Mouse (Mus musculus): ENCODE data around the gene Leng8. TPM values are rescaled to one million over a fixed set of nuclear protein-coding genes. Genes with fewer than 3 reads are reported as not detected.

The Leng8 gene
- polyA plus RNA-seq, 1 experiment from 2014 or later, result 30.8 TPM

DNA sequence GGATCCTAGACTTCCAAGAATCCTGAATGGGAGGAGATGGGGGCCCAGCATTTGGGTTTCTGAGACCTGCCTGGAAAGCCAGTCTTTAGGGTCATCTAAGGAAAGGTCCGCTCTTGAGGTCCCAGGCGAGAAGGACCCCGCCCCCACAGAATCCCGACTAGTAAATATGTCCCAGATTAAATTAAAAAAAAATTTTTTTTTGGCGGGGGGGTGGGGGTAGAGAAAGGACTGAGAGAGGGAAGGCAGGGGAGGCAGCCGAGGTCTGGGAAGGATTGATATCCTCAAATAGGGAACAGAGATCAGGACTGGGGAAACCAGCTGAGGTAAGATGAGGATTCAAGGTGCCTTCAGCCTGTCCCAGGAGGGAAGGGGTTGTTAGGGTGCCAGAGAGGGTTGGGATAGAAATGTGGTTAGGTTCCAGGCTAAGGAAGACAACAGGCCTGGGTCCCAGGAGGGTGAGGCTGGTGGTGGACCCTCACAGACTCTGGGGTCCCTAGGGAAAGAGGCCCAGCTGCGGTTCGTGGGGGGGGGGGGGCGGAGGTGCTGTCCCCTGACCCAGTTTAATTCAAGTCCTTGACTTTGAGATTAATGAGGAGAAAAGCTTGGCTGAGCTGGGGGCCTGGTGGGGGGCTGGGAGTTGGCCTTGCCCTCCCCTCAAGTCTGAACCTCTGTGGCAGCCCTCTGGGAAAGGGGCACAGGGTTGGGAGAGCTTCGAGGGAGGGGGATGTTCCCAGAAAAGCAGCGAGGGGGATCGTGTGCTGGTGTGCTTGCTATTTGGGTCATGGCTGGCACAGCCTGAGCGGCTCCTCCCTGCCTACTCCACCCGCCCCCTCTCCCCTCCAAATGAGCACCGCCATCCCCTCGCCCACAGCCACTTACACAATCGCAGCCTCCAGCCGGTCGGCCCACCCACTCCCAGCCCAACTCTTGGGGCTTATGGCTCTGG is 16.6 kb upstream of the Leng8 start:
- Histone ChIP-seq H3K36me3 (ENCODE audit: insufficient read depth, low read length) (no peaks in the 10 kb centered on the region), H3K27ac (no peak overlapping the region), H3K4me1 (replicated peaks; ENCODE audit: insufficient read depth, low read length) (no peaks in the 10 kb centered on the region; the same call in 1 of the 2 replicates), H3K4me2 (ENCODE audit: low read length) (no peak overlapping the region; the same call in 1 of the 2 replicates), H3K27me3 (ENCODE audit: insufficient read depth, low read length) (peaks cover 10% of the 10 kb centered on the region), H3K4me3 (replicated peaks; ENCODE audit: low read depth, low read length) (no peak overlapping the region), H3K9me3 (replicated peaks; ENCODE audit: low read length) (no peaks in the 10 kb centered on the region), H3K9ac (ENCODE audit: low read depth, low read length) (no peak overlapping the region)
- ATAC-seq (replicated peaks; ENCODE audit: low FRiP score, low read depth) (no peak), DNase-seq (ENCODE audit: low spot score) (no peak)
- WGBS, result 14% methylated on average over 18 of the region's 19 CpGs
- no peak for TF ChIP-seq CTCF (IDR thresholded peaks at IDR 0.05; ENCODE audit: low read depth)

DNA sequence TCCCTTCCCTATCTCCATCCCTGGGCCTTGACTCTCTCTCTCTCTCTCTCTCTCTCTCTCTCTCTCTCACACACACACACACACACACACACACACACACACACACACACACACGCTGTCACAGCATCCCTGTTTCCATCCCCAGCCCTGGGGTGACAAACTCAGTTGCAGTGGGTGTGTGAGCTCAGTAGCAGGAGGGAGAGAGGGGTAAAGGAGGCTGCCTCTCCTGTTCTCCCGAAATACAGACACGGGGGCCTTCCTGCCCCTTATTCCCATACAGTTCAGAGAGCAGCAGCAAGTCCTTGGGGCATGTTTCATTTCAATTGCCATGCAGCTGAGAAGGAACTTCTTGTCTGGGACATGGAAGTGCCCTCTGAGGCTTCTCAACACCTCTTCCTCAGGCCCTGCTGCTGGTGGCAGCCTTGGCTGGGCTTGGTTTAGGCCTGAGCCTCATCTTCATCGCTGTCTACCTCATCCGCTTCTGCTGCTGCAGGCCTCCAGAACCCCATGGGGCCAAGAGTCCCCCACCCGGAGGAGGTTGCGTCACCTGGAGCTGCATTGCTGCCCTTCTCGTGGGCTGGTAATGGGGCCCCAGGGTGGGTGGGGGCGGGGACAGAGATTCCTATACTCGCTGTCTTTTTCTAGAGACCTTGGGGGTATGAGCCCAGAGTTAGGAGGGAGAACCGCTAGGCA is 14.6 kb upstream of the Leng8 start:
- H3K4me3 ChIP-seq (replicated peaks; ENCODE audit: low read depth, low read length), result no peak overlapping the region
- WGBS, result 57% methylated on average over 11 of the region's 11 CpGs
- H3K9me3 ChIP-seq (replicated peaks; ENCODE audit: low read length), result no peaks in the 10 kb centered on the region
- no peaks in the 10 kb centered on the region for H3K36me3 ChIP-seq (ENCODE audit: insufficient read depth, low read length)
- DNase-seq (ENCODE audit: low spot score), result no peak
- H3K4me2 ChIP-seq (ENCODE audit: low read length), result no peak overlapping the region
- ATAC-seq (replicated peaks; ENCODE audit: low FRiP score, low read depth), result no peak
- H3K4me1 ChIP-seq (replicated peaks; ENCODE audit: insufficient read depth, low read length), result no peaks in the 10 kb centered on the region; the same call in 1 of the 2 replicates
- H3K27me3 ChIP-seq (ENCODE audit: insufficient read depth, low read length), result peaks cover 10% of the 10 kb centered on the region
- H3K27ac ChIP-seq, result no peak overlapping the region
- TF ChIP-seq CTCF (IDR thresholded peaks at IDR 0.05; ENCODE audit: low read depth), result no peak
- H3K9ac ChIP-seq (ENCODE audit: low read depth, low read length), result no peak overlapping the region

DNA sequence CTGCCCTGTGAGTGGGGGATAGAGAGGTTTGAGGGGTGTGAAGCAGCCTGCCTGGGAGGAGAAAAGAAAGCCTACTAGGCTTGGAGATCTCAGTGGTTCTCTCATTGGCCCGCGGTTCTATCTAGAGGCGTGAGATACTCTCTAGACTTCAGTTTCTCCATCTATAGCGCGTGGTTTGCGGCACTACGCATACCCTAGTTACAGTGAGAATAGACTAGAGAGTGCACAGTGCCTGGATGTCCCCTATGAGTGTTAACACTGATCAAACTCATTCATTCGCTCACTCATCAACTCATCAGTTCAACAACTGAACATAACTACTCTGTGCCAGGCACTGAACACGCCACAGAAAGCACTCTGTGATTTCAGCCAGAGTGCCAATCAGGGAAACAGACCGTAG is 14.1 kb upstream of the Leng8 start:
- no peak overlapping the region for H3K9ac ChIP-seq (ENCODE audit: low read depth, low read length)
- H3K27ac ChIP-seq, result no peak overlapping the region
- H3K9me3 ChIP-seq (replicated peaks; ENCODE audit: low read length), result no peaks in the 10 kb centered on the region
- no peak for ATAC-seq (replicated peaks; ENCODE audit: low FRiP score, low read depth)
- DNase-seq (ENCODE audit: low spot score), result no peak
- TF ChIP-seq CTCF (IDR thresholded peaks at IDR 0.05; ENCODE audit: low read depth), result no peak
- H3K4me1 ChIP-seq (replicated peaks; ENCODE audit: insufficient read depth, low read length), result no peaks in the 10 kb centered on the region; the same call in 1 of the 2 replicates
- H3K4me3 ChIP-seq (replicated peaks; ENCODE audit: low read depth, low read length), result no peak overlapping the region
- H3K36me3 ChIP-seq (ENCODE audit: insufficient read depth, low read length), result no peaks in the 10 kb centered on the region
- WGBS, result 84% methylated on average over 10 of the region's 10 CpGs
- no peak overlapping the region for H3K4me2 ChIP-seq (ENCODE audit: low read length)
- peaks cover 10% of the 10 kb centered on the region for H3K27me3 ChIP-seq (ENCODE audit: insufficient read depth, low read length)

DNA sequence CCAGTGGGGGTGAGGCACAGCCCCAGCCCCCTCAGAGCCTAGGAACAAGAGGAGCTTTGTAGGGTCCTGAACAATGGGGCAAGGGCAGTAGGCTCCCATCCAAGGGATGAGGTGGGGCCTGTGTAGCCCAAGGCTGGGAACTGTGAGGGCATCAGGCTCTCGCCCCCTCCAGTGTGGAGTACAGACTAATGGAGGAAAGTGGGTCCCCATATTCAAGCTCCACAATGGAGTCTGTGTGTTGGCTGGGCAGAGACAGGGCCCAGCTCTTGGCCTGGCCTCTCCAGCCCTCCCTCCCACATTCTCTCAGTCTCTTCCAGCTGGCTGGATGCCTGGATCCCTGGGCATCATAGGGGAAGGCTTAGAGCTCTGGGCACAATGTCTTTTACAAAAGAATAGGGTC is 13.1 kb upstream of the Leng8 start:
- no peak overlapping the region for H3K9ac ChIP-seq (ENCODE audit: low read depth, low read length)
- TF ChIP-seq CTCF (IDR thresholded peaks at IDR 0.05; ENCODE audit: low read depth), result no peak
- no peaks in the 10 kb centered on the region for H3K9me3 ChIP-seq (replicated peaks; ENCODE audit: low read length)
- 69% methylated on average over 1 of the region's 1 CpGs for WGBS
- no peaks in the 10 kb centered on the region for H3K36me3 ChIP-seq (ENCODE audit: insufficient read depth, low read length)
- ATAC-seq (replicated peaks; ENCODE audit: low FRiP score, low read depth), result 0 out of 2 replicates have a peak, but pooled peaks have one; percentile 14
- DNase-seq (ENCODE audit: low spot score), result no peak
- H3K27me3 ChIP-seq (ENCODE audit: insufficient read depth, low read length), result peaks cover 10% of the 10 kb centered on the region
- no peak overlapping the region for H3K4me3 ChIP-seq (replicated peaks; ENCODE audit: low read depth, low read length)
- H3K4me1 ChIP-seq (replicated peaks; ENCODE audit: insufficient read depth, low read length), result no peaks in the 10 kb centered on the region; the same call in 1 of the 2 replicates
- no peak overlapping the region for H3K27ac ChIP-seq
- H3K4me2 ChIP-seq (ENCODE audit: low read length), result no peak overlapping the region

DNA sequence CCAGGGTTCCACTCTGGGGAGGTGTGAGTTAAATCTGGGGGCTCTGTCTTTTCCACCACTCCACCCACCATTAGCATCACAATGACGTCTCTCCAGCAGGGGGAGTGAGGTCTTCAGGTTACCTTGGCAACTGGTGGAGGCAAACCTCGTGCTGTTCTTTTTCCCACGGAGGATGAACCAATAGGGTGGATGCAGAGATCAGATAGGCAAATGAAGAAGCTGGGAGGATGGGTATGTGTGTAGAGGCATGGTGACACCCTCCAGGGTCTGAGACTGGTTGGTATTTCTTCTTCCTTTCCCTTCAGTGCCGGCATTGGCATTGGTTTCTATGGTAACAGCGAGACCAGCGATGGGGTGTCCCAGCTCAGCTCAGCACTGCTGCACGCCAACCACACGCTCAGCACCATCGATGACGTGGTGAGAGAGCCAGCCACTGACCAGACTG is 12.5 kb upstream of the Leng8 start:
- no peaks in the 10 kb centered on the region; the same call in 1 of the 2 replicates for H3K4me1 ChIP-seq (replicated peaks; ENCODE audit: insufficient read depth, low read length)
- WGBS, result 3% methylated on average over 10 of the region's 10 CpGs

DNA sequence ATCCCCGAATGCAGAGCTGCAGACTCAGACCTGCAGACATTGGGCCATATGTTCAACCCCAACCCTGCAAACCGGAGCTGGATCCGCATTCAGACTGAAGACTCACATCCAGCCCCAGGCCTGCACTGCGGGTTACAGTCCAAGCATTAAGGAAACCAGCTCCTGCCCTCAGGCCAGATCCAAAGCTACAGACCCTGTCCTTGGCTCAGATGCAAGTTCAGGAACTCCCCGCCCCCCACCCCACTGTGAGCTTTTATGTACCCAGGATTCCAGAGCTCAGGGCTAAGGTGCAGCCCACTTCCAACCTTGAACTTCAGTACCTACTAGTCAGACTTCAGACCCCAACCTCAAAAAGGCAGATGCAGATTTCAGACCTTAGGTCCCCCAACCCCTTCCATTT is 12.0 kb upstream of the Leng8 start:
- no peak overlapping the region for H3K27ac ChIP-seq
- H3K9me3 ChIP-seq (replicated peaks; ENCODE audit: low read length), result no peaks in the 10 kb centered on the region
- ATAC-seq (replicated peaks; ENCODE audit: low FRiP score, low read depth) (no peak), DNase-seq (ENCODE audit: low spot score) (no peak)
- no peak for TF ChIP-seq CTCF (IDR thresholded peaks at IDR 0.05; ENCODE audit: low read depth)
- WGBS, result 27% methylated on average over 5 of the region's 5 CpGs
- no peak overlapping the region for H3K4me2 ChIP-seq (ENCODE audit: low read length)
- no peaks in the 10 kb centered on the region for H3K4me1 ChIP-seq (replicated peaks; ENCODE audit: insufficient read depth, low read length)
- H3K27me3 ChIP-seq (ENCODE audit: insufficient read depth, low read length), result peaks cover 5% of the 10 kb centered on the region; the same call in 1 of the 2 replicates
- no peaks in the 10 kb centered on the region for H3K36me3 ChIP-seq (ENCODE audit: insufficient read depth, low read length)
- no peak overlapping the region for H3K9ac ChIP-seq (ENCODE audit: low read depth, low read length)
- H3K4me3 ChIP-seq (replicated peaks; ENCODE audit: low read depth, low read length), result no peak overlapping the region

More for the DNA sequence above, 12.5 kb upstream of the Leng8 start:
- peak; percentile 52 for TF ChIP-seq CTCF (IDR thresholded peaks at IDR 0.05; ENCODE audit: low read depth)
- H3K27ac ChIP-seq, result no peak overlapping the region
- H3K27me3 ChIP-seq (ENCODE audit: insufficient read depth, low read length), result peaks cover 7% of the 10 kb centered on the region
- no peak overlapping the region for H3K4me2 ChIP-seq (ENCODE audit: low read length)
- no peak overlapping the region for H3K4me3 ChIP-seq (replicated peaks; ENCODE audit: low read depth, low read length)
- DNase-seq (ENCODE audit: low spot score), result peak; percentile 59
- no peak overlapping the region for H3K9ac ChIP-seq (ENCODE audit: low read depth, low read length)
- no peaks in the 10 kb centered on the region for H3K9me3 ChIP-seq (replicated peaks; ENCODE audit: low read length)
- no peaks in the 10 kb centered on the region for H3K36me3 ChIP-seq (ENCODE audit: insufficient read depth, low read length)
- no peak; the same call in 1 of the 2 replicates for ATAC-seq (replicated peaks; ENCODE audit: low FRiP score, low read depth)
